Mouse (Mus musculus) forebrain, embryonic 14.5 days (tissue): ENCODE data around the gene Slc27a4. TPM values are rescaled to one million over a fixed set of nuclear protein-coding genes. Genes with fewer than 3 reads are reported as not detected.
A peak's percentile ranks its signal among the peaks of the same experiment; 100 is the strongest.

Experiments used
- ATAC-seq: fragments of 200-750 bp; cut with Nextera tagmentation; 2 replicates; pipeline ENCODE4 v1.8.0; 2017; ENCODE audit warnings: mild to moderate bottlenecking, moderate library complexity
- DNase-seq: peaks from one replicate; pipeline ENCODE4 v3.0.0-alpha.2; 2015; ENCODE audit warnings: low spot score
- H3K27ac ChIP-seq: fragments of 300-500 bp; sonication (generic); 2 replicates; pipeline ENCODE4 v1.5.1; 2014; ENCODE audit warnings: low read depth, mild to moderate bottlenecking, control low read depth, low read length, moderate library complexity
- H3K27me3 ChIP-seq: fragments of 300-500 bp; sonication (generic); replicated peaks from 2 replicates; pipeline ENCODE4 v1.6.1; 2014; ENCODE audit warnings: low read length, control low read depth, mixed read lengths; ENCODE audit not compliant: control insufficient read depth, insufficient read depth
- H3K36me3 ChIP-seq: fragments of 300-500 bp; sonication (generic); 2 replicates; pipeline ENCODE4 v1.6.1; 2014; ENCODE audit warnings: low read length, control low read depth; ENCODE audit not compliant: control insufficient read depth, insufficient read depth
- H3K4me1 ChIP-seq: fragments of 300-500 bp; sonication (generic); 2 replicates; pipeline ENCODE4 v1.6.1; 2014; ENCODE audit warnings: antibody characterized with exemption, low read length, control low read depth; ENCODE audit not compliant: control insufficient read depth, insufficient read depth
- H3K4me2 ChIP-seq: fragments of 300-500 bp; sonication (generic); 2 replicates; pipeline ENCODE4 v1.6.1; 2014; ENCODE audit warnings: mild to moderate bottlenecking, control low read depth, low read length
- H3K4me3 ChIP-seq: fragments of 300-500 bp; sonication (generic); 2 replicates; pipeline ENCODE4 v1.5.1; 2014; ENCODE audit warnings: low read depth, low read length, control low read depth
- H3K9ac ChIP-seq: fragments of 300-500 bp; sonication (generic); 2 replicates; pipeline ENCODE4 v1.6.1; 2014; ENCODE audit warnings: mild to moderate bottlenecking, low read length, control low read depth, moderate library complexity
- H3K9me3 ChIP-seq: fragments of 300-500 bp; sonication (generic); replicated peaks from 2 replicates; pipeline ENCODE4 v1.6.1; 2016; ENCODE audit warnings: low read length, control low read depth, mixed read lengths; ENCODE audit not compliant: control insufficient read depth
- WGBS: fragments of 180-500 bp; shearing (Covaris S2); extraction: QIAGEN DNeasy Blood & Tissue Kit; methylation state at CpG from one replicate; pipeline ENCODE4 v1.1.7; 2014; 5-methylcytosine and 5-hydroxymethylcytosine counted together
- polyA plus RNA-seq: library from polyadenylated mRNA; unstranded; fragments of >200 nt; fragmentation: Nextera tagmentation; extraction: Ambion mirVana; gene quantifications from 2 replicates; pipeline ENCODE4 v1.2.1, GENCODE M21; 2014

Slc27a4 gene
- polyA plus RNA-seq, 1 experiment from 2014 or later = 22.6 TPM

- Histone ChIP-seq H3K9ac (no peak overlapping the region), H3K36me3 (peaks cover 37% of the 10 kb centered on the region), H3K27me3 (no peaks in the 10 kb centered on the region), H3K4me3 (no peak overlapping the region), H3K4me1 (peaks cover 8% of the 10 kb centered on the region; the same call in 1 of the 2 replicates), H3K4me2 (peak overlapping the region; percentile 20), H3K27ac (peak overlapping the region; percentile 18; the same call in 1 of the 2 replicates), H3K9me3 (no peaks in the 10 kb centered on the region)
- DNase-seq = peak; percentile 91
- peak; percentile 82 for ATAC-seq
- WGBS = 36% methylated on average over 8 of the region's 8 CpGs
Measured at GRCm38 (mm10) chr2:29817426-29818232, 15.2 kb downstream of the Slc27a4 start.

- ATAC-seq = no peak
- H3K4me3 ChIP-seq = no peak overlapping the region; the same call in 1 of the 2 replicates
Measured at GRCm38 (mm10) chr2:29819363-29819762, 16.9 kb downstream of the Slc27a4 start.

GRCm38 (mm10) chr2:29820025-29820817, 17.8 kb downstream of the Slc27a4 start, which contains the start of gene Urm1:
Gene Urm1, plus strand, starts transcription at chr2:29820075.
- Histone ChIP-seq H3K27ac (peak within 1 kb of the TSS; percentile 88), H3K4me2 (peak within 1 kb of the TSS; percentile 59), H3K9ac (peak within 1 kb of the TSS; percentile 58), H3K27me3 (no peaks in the 10 kb centered on the region), H3K4me3 (peak within 1 kb of the TSS; percentile 33), H3K4me1 (peaks cover 8% of the 10 kb centered on the region; the same call in 1 of the 2 replicates), H3K9me3 (no peaks in the 10 kb centered on the region), H3K36me3 (peaks cover 15% of the 10 kb centered on the region)
- WGBS = 0% methylated on average over 34 of the region's 35 CpGs
- ATAC-seq = peak; percentile 76
- DNase-seq = peak; percentile 93

More at GRCm38 (mm10) chr2:29819363-29819762, 16.9 kb downstream of the Slc27a4 start:
- peak overlapping the region; percentile 58; the same call in 1 of the 2 replicates for H3K9ac ChIP-seq
- WGBS = 12% methylated on average over 2 of the region's 2 CpGs
- H3K27me3 ChIP-seq = no peaks in the 10 kb centered on the region
- H3K4me2 ChIP-seq = peak overlapping the region; percentile 59
- DNase-seq = no peak
- H3K27ac ChIP-seq = peak overlapping the region; percentile 88; the same call in 1 of the 2 replicates
- peaks cover 8% of the 10 kb centered on the region; the same call in 1 of the 2 replicates for H3K4me1 ChIP-seq
- peaks cover 24% of the 10 kb centered on the region for H3K36me3 ChIP-seq
- H3K9me3 ChIP-seq = no peaks in the 10 kb centered on the region

- no peak for DNase-seq
- Histone ChIP-seq H3K36me3 (0 out of 2 replicates have a peak, but pooled peaks cover 1% of the 10 kb centered on the region), H3K9ac (peak overlapping the region; percentile 73), H3K9me3 (no peaks in the 10 kb centered on the region), H3K4me2 (peak overlapping the region; percentile 82), H3K27me3 (no peaks in the 10 kb centered on the region), H3K4me1 (peaks cover 8% of the 10 kb centered on the region), H3K4me3 (peak overlapping the region; percentile 93), H3K27ac (peak overlapping the region; percentile 88)
- 17% methylated on average over 11 of the region's 11 CpGs for WGBS
- ATAC-seq = 0 out of 2 replicates have a peak, but pooled peaks have one; percentile 3
Measured at GRCm38 (mm10) chr2:29826318-29826925, 24.0 kb downstream of the Slc27a4 start.

GRCm38 (mm10) chr2:29826926-29827708, 24.7 kb downstream of the Slc27a4 start:
- peak; percentile 99 for DNase-seq
- Histone ChIP-seq H3K4me3 (peak overlapping the region; percentile 93), H3K27ac (peak overlapping the region; percentile 88), H3K4me1 (peaks cover 8% of the 10 kb centered on the region), H3K4me2 (peak overlapping the region; percentile 82), H3K36me3 (0 out of 2 replicates have a peak, but pooled peaks cover 2% of the 10 kb centered on the region), H3K27me3 (no peaks in the 10 kb centered on the region), H3K9me3 (no peaks in the 10 kb centered on the region), H3K9ac (peak overlapping the region; percentile 73)
- WGBS = 0% methylated on average over 48 of the region's 48 CpGs
- peak; percentile 98 for ATAC-seq

GRCm38 (mm10) chr2:29827709-29828024, 25.2 kb downstream of the Slc27a4 start:
- peak overlapping the region; percentile 82 for H3K4me2 ChIP-seq
- H3K9me3 ChIP-seq = no peaks in the 10 kb centered on the region
- H3K4me1 ChIP-seq = peaks cover 8% of the 10 kb centered on the region
- no peaks in the 10 kb centered on the region for H3K27me3 ChIP-seq
- peak overlapping the region; percentile 93 for H3K4me3 ChIP-seq
- DNase-seq = no peak
- peaks cover 4% of the 10 kb centered on the region for H3K36me3 ChIP-seq
- ATAC-seq = no peak
- peak overlapping the region; percentile 72 for H3K9ac ChIP-seq
- no peak overlapping the region for H3K27ac ChIP-seq
- WGBS = 5% methylated on average over 12 of the region's 12 CpGs

- Histone ChIP-seq H3K4me2 (no peak overlapping the region), H3K36me3 (peaks cover 11% of the 10 kb centered on the region), H3K4me3 (no peak overlapping the region), H3K9ac (no peak overlapping the region), H3K27me3 (no peaks in the 10 kb centered on the region), H3K4me1 (peaks cover 8% of the 10 kb centered on the region), H3K9me3 (no peaks in the 10 kb centered on the region), H3K27ac (no peak overlapping the region)
- no peak for DNase-seq
- 87% methylated on average over 4 of the region's 4 CpGs for WGBS
- no peak for ATAC-seq
Measured at GRCm38 (mm10) chr2:29831106-29831505, 28.7 kb downstream of the Slc27a4 start.

GRCm38 (mm10) chr2:29833796-29834195, 31.4 kb downstream of the Slc27a4 start:
- Histone ChIP-seq H3K27ac (no peak overlapping the region), H3K4me2 (no peak overlapping the region), H3K4me3 (no peak overlapping the region), H3K27me3 (no peaks in the 10 kb centered on the region), H3K9me3 (no peaks in the 10 kb centered on the region), H3K9ac (no peak overlapping the region), H3K4me1 (no peaks in the 10 kb centered on the region), H3K36me3 (peaks cover 19% of the 10 kb centered on the region)
- DNase-seq (no peak), ATAC-seq (no peak)
- WGBS = 92% methylated on average over 5 of the region's 5 CpGs
